ENCODE assay signal across 10 mouse cellular contexts in the genomic region with DNA sequence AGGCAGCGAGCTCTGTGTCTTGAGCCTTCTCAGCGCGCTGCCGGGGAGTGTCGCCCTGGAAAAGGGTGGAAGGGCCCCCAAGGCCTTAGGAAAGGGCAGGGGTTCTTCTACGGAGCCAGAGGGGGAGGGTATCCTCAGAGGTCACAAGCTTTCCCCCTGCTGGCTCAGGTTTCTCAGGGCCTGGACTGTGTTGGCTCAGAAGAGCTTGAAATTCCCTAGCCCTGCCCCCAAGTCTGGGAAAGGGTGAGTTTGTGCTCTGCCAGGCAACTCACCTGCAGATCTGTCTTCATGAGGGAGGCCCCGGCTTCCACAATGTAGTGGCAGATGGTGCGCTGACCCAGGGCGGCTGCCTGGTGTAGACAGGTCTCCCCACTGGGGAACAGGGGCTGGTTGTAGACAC. TPM values are rescaled to one million over a fixed set of nuclear protein-coding genes. Genes with fewer than 3 reads are reported as not detected.
DNase-seq lines count a peak whose midpoint lies in the region; ATAC-seq lines count a peak whose summit lies in the region.
"Had no signal": no experiment of that assay in that cellular context is flagged by ENCODE, and none has a peak within 500 bp of the region (broad histone marks: within the 10 kb centered on the region; RNA-seq: fewer than 3 reads in every experiment).

No protein-coding gene starts in this region.

- WGBS in heart, embryonic 10.5 days: 27% methylated on average over 9 of the region's 9 CpGs
- WGBS in midbrain, embryonic 10.5 days: 21% methylated on average over 9 of the region's 9 CpGs
- 32% methylated on average over 9 of the region's 9 CpGs for WGBS in midbrain, embryonic 16.5 days
- 64% methylated on average over 9 of the region's 9 CpGs for WGBS in liver, embryonic 13.5 days (ENCODE audit: insufficient replicate concordance)

- no peaks in the 10 kb centered on the region for H3K27me3 ChIP-seq in heart, embryonic 10.5 days (ENCODE audit: insufficient read depth, poor library complexity, severe bottlenecking)
- no peaks in the 10 kb centered on the region for H3K27me3 ChIP-seq in midbrain, embryonic 10.5 days (ENCODE audit: low read depth, poor library complexity, severe bottlenecking)
- H3K27me3 ChIP-seq in midbrain, embryonic 16.5 days (ENCODE audit: control insufficient read depth, insufficient read depth, low read depth, low read length): no peaks in the 10 kb centered on the region
- H3K27me3 ChIP-seq in liver, embryonic 13.5 days: peaks cover 28% of the 10 kb centered on the region

- ATAC-seq in midbrain, embryonic 16.5 days: no peak
- ATAC-seq in liver, embryonic 13.5 days (ENCODE audit: low read depth): no peak

- H3K9me3 ChIP-seq in heart, embryonic 10.5 days: no peaks in the 10 kb centered on the region
- no peaks in the 10 kb centered on the region for H3K9me3 ChIP-seq in midbrain, embryonic 10.5 days (replicated peaks)
- H3K9me3 ChIP-seq in midbrain, embryonic 16.5 days (replicated peaks; ENCODE audit: control insufficient read depth, low read length, poor library complexity, severe bottlenecking): no peaks in the 10 kb centered on the region
- no peaks in the 10 kb centered on the region for H3K9me3 ChIP-seq in liver, embryonic 13.5 days (replicated peaks)

- H3K4me2 ChIP-seq in midbrain, embryonic 16.5 days (ENCODE audit: low read length): no peak overlapping the region
- H3K4me2 ChIP-seq in liver, embryonic 13.5 days: peak overlapping the region; percentile 67; the same call in 1 of the 2 replicates

- DNase-seq in heart, embryonic 10.5 days (ENCODE audit: low spot score): no peak
- no peak for DNase-seq in heart, adult 8-10 months (ENCODE audit: low spot score)
- peak; percentile 44 for DNase-seq in midbrain, embryonic 10.5 days (ENCODE audit: low spot score)
- DNase-seq in cerebellum, postnatal 25 days: peak; percentile 85 to 86
- DNase-seq in liver, embryonic 13.5 days: no peak
- DNase-seq in layer of hippocampus, adult 8-10 months (ENCODE audit: low spot score in 2 of 2): no peak
- no peak for DNase-seq in gastrocnemius, adult 18-20 months (ENCODE audit: low spot score)

- peaks cover 60% of the 10 kb centered on the region for H3K36me3 ChIP-seq in heart, embryonic 10.5 days
- H3K36me3 ChIP-seq in midbrain, embryonic 10.5 days: peaks cover 60% of the 10 kb centered on the region
- H3K36me3 ChIP-seq in midbrain, embryonic 16.5 days (ENCODE audit: control insufficient read depth, insufficient read depth, low read length): peaks cover 19% of the 10 kb centered on the region
- peaks cover 58% of the 10 kb centered on the region for H3K36me3 ChIP-seq in liver, embryonic 13.5 days

- no peak overlapping the region for H3K9ac ChIP-seq in midbrain, embryonic 16.5 days (ENCODE audit: low read depth, low read length)
- no peak overlapping the region for H3K9ac ChIP-seq in liver, embryonic 13.5 days
- H3K9ac ChIP-seq: liver, embryonic 14.5 days had no signal

- peak overlapping the region; percentile 92 for H3K27ac ChIP-seq in heart, embryonic 10.5 days
- peak overlapping the region; percentile 100 for H3K27ac ChIP-seq in midbrain, embryonic 10.5 days (replicated peaks)
- H3K27ac ChIP-seq in midbrain, embryonic 16.5 days (ENCODE audit: low read length): no peak overlapping the region
- H3K27ac ChIP-seq in liver, embryonic 13.5 days: peak overlapping the region; percentile 59
- H3K27ac ChIP-seq: liver, embryonic 14.5 days had no signal

- peaks cover 79% of the 10 kb centered on the region for H3K4me1 ChIP-seq in heart, embryonic 10.5 days
- H3K4me1 ChIP-seq in midbrain, embryonic 10.5 days: peaks cover 81% of the 10 kb centered on the region
- peaks cover 16% of the 10 kb centered on the region for H3K4me1 ChIP-seq in midbrain, embryonic 16.5 days (ENCODE audit: control insufficient read depth, insufficient read depth, low read length)
- H3K4me1 ChIP-seq in liver, embryonic 13.5 days (replicated peaks): peaks cover 56% of the 10 kb centered on the region

- peak overlapping the region; percentile 78 for H3K4me3 ChIP-seq in heart, embryonic 10.5 days
- H3K4me3 ChIP-seq in midbrain, embryonic 10.5 days: peak overlapping the region; percentile 92
- no peak overlapping the region for H3K4me3 ChIP-seq in midbrain, embryonic 16.5 days (ENCODE audit: low read depth, low read length)
- no peak overlapping the region for H3K4me3 ChIP-seq in liver, embryonic 13.5 days (replicated peaks)
- H3K4me3 ChIP-seq: myocyte had no signal

RNA-seq across cellular contexts. Expression of a gene that starts 1.4 kb away (rescaled TPM):
- 1,001 and 1,694 TPM in 2 replicates for polyA plus RNA-seq in heart, embryonic 10.5 days (2016; fragmentation: Nextera tagmentation; extraction: Ambion mirVana)
- total RNA-seq in heart, adult 8-10 months (2022): 1 to 10 TPM; 1.5 to 4.3 (median 3.4) TPM
- 1,290 and 1,659 TPM in 2 replicates for polyA plus RNA-seq in midbrain, embryonic 10.5 days (2016; fragmentation: Nextera tagmentation; extraction: Ambion mirVana)
- 98.8 and 113 TPM in 2 replicates for polyA plus RNA-seq in midbrain, embryonic 16.5 days (2015; fragmentation: Nextera tagmentation; extraction: Ambion mirVana)
- 50.1 and 52.2 TPM in 2 replicates for polyA plus RNA-seq in liver, embryonic 13.5 days (2015; fragmentation: Nextera tagmentation; extraction: Ambion mirVana)
- 10 to 100 TPM; 21.4 to 27.8 (median 24.1) TPM for total RNA-seq in layer of hippocampus, adult 8-10 months (2022)
- total RNA-seq in gastrocnemius, adult 18-20 months (2021): 1 to 10 TPM in 1 of 2 experiments, under 1 TPM in 1; 0.82 to 1.7 TPM

RNA-seq across cellular contexts. Expression of a gene that starts 6.4 kb away (rescaled TPM):
- 0.16 and 0.57 TPM in 2 replicates for polyA plus RNA-seq in heart, embryonic 10.5 days (2016; fragmentation: Nextera tagmentation; extraction: Ambion mirVana)
- total RNA-seq in heart, adult 8-10 months (2022): not detected
- polyA plus RNA-seq in midbrain, embryonic 10.5 days (2016; fragmentation: Nextera tagmentation; extraction: Ambion mirVana): 0.81 and 1.0 TPM in 2 replicates
- polyA plus RNA-seq in midbrain, embryonic 16.5 days (2015; fragmentation: Nextera tagmentation; extraction: Ambion mirVana): 0.33 and 0.34 TPM in 2 replicates
- polyA plus RNA-seq in liver, embryonic 13.5 days (2015; fragmentation: Nextera tagmentation; extraction: Ambion mirVana): 0.07 and 0.09 TPM in 2 replicates
- 10 to 100 TPM; 27.0 to 29.9 (median 29.1) TPM for total RNA-seq in layer of hippocampus, adult 8-10 months (2022)
- not detected for total RNA-seq in gastrocnemius, adult 18-20 months (2021)

RNA-seq across cellular contexts. Expression of a gene that starts 12.0 kb away (rescaled TPM):
- polyA plus RNA-seq in heart, embryonic 10.5 days (2016; fragmentation: Nextera tagmentation; extraction: Ambion mirVana): 1.9 and 3.0 TPM in 2 replicates
- not detected for total RNA-seq in heart, adult 8-10 months (2022)
- polyA plus RNA-seq in midbrain, embryonic 10.5 days (2016; fragmentation: Nextera tagmentation; extraction: Ambion mirVana): 0.12 and 0.19 TPM in 2 replicates
- 0.11 TPM in 1 of 2 replicates, not detected in the other for polyA plus RNA-seq in midbrain, embryonic 16.5 days (2015; fragmentation: Nextera tagmentation; extraction: Ambion mirVana)
- polyA plus RNA-seq in liver, embryonic 13.5 days (2015; fragmentation: Nextera tagmentation; extraction: Ambion mirVana): 0.80 and 0.89 TPM in 2 replicates
- not detected for total RNA-seq in layer of hippocampus, adult 8-10 months (2022)
- total RNA-seq in gastrocnemius, adult 18-20 months (2021): not detected

RNA-seq across cellular contexts. Expression of a gene that starts 42.2 kb away (rescaled TPM):
- polyA plus RNA-seq in heart, embryonic 10.5 days (2016; fragmentation: Nextera tagmentation; extraction: Ambion mirVana): 58.4 and 61.0 TPM in 2 replicates
- 10 to 100 TPM; 31.4 to 49.0 (median 42.7) TPM for total RNA-seq in heart, adult 8-10 months (2022)
- polyA plus RNA-seq in midbrain, embryonic 10.5 days (2016; fragmentation: Nextera tagmentation; extraction: Ambion mirVana): 28.3 and 35.0 TPM in 2 replicates
- polyA plus RNA-seq in midbrain, embryonic 16.5 days (2015; fragmentation: Nextera tagmentation; extraction: Ambion mirVana): 28.3 and 33.3 TPM in 2 replicates
- polyA plus RNA-seq in liver, embryonic 13.5 days (2015; fragmentation: Nextera tagmentation; extraction: Ambion mirVana): 24.7 and 28.0 TPM in 2 replicates
- 100 to 1,000 TPM; 463 to 479 (median 474) TPM for total RNA-seq in layer of hippocampus, adult 8-10 months (2022)
- total RNA-seq in gastrocnemius, adult 18-20 months (2021): 10 to 100 TPM; 29.0 to 32.7 TPM

Comparison
In these comparisons a context has a peak if more than half of its experiments do, and no peak if none do; other contexts are left out.
1. H3K4me3 ChIP-seq: peak in heart, embryonic 10.5 days (single experiment) and midbrain, embryonic 10.5 days (single experiment); none in midbrain, embryonic 16.5 days (single experiment) and liver, embryonic 13.5 days (single experiment).
2. DNase-seq: peak in midbrain, embryonic 10.5 days (single experiment) and cerebellum, postnatal 25 days (2 of 2); none in heart, embryonic 10.5 days (single experiment), heart, adult 8-10 months (single experiment), liver, embryonic 13.5 days (single experiment), layer of hippocampus, adult 8-10 months (0 of 2) and gastrocnemius, adult 18-20 months (single experiment).